Mouse (Mus musculus): ENCODE measurements around the gene Satb2. TPM values are rescaled to one million over a fixed set of nuclear protein-coding genes. Genes with fewer than 3 reads are reported as not detected.

Gene Satb2
- polyA plus RNA-seq, 1 experiment = 1.8 TPM

DNA sequence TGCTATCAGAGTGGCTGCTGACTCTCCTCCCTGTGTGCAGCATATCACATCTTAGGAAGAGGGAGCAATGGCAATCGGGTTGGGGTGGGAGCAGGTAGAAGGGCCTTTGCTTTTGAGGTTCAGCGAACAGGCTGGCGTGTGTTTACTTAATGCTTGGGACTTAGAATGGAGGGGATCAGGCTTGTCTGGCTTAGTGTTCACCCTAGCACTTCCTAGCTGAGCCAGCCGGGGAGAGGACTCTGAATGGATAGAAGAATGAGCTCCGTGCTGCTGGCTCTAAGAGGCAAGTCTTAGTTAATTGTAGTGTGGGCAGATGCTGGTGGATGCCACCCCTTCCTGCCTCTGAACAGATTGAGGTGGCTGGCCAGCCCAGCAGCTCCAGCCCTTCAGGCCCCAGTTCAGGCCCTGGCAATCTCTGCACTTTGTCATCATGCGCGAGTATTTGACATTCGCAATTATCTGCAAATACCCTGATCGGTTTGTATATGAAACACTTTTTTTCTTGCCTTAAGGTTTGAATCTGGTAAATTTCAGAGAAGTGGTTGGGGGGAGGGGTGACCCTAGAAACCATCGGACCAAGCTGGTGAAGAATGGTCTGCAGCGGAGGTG, 3.6 kb upstream of the Satb2 start:
- Histone ChIP-seq H3K27me3 (ENCODE audit: control insufficient read depth, insufficient read depth, insufficient read length) (no peaks in the 10 kb centered on the region), H3K4me2 (ENCODE audit: low read depth) (no peak overlapping the region), H3K4me3 (no peak overlapping the region), H3K36me3 (ENCODE audit: control insufficient read depth, insufficient read depth) (no peaks in the 10 kb centered on the region), H3ac (ENCODE audit: control insufficient read depth, insufficient read length) (no peak overlapping the region), H3K79me2 (ENCODE audit: control insufficient read depth, insufficient read depth) (no peaks in the 10 kb centered on the region)
- TF ChIP-seq USF1 (IDR thresholded peaks at IDR 0.05; ENCODE audit: low read depth) (no peak), MYOG (IDR thresholded peaks at IDR 0.05; ENCODE audit: control insufficient read depth in 1 of 3, insufficient read depth in 1 of 3, insufficient read length in 2 of 3, low read depth in 2 of 3) (no peak), POLR2A (IDR thresholded peaks at IDR 0.05; ENCODE audit: insufficient read length, low read depth) (no peak), E2F4 (IDR thresholded peaks at IDR 0.05; ENCODE audit: insufficient read depth) (no peak), REST (IDR thresholded peaks at IDR 0.05; ENCODE audit: insufficient read depth, insufficient read length) (no peak), POLR2AphosphoS2 (IDR thresholded peaks at IDR 0.05; ENCODE audit: insufficient read length, low read depth) (no peak), TCF12 (IDR thresholded peaks at IDR 0.05; ENCODE audit: insufficient read depth, poor library complexity, severe bottlenecking) (no peak), MAX (IDR thresholded peaks at IDR 0.05; ENCODE audit: low read depth) (no peak), SRF (IDR thresholded peaks at IDR 0.05; ENCODE audit: control insufficient read depth, insufficient read length, low read depth) (no peak), CEBPB (IDR thresholded peaks at IDR 0.05; ENCODE audit: insufficient read depth, poor library complexity, severe bottlenecking) (no peak), MYOD1 (IDR thresholded peaks at IDR 0.05; ENCODE audit: control insufficient read depth in 1 of 3, insufficient read length in 2 of 3, low read depth in 2 of 3) (no peak), TCF3 (IDR thresholded peaks at IDR 0.05; ENCODE audit: insufficient read length, low read depth) (no peak)

DNA sequence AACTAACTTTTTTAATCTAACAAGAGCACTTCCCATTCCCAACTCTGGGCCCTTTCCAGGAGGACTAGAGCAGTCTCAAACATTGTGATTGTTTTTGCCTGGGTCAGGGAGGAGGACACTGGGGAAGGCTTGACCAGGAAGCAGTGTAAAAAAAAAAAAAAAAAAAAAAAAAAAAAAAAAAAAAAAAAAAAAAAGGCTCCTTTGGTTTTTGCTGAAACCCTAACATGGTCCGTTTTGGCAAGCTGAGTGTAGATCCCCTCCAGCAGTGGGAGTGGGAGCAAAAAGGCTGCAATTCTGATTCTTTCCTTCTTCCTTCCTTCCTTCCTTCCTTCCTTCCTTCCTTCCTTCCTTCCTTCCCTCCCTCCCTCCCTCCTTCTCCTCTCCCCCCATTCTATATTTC, 3.1 kb upstream of the Satb2 start:
- no peaks in the 10 kb centered on the region for H3K79me2 ChIP-seq (ENCODE audit: control insufficient read depth, insufficient read depth)
- H3K4me2 ChIP-seq (ENCODE audit: low read depth) = no peak overlapping the region
- TF ChIP-seq USF1 (IDR thresholded peaks at IDR 0.05; ENCODE audit: low read depth) = no peak
- no peak for TF ChIP-seq MYOD1 (IDR thresholded peaks at IDR 0.05; ENCODE audit: control insufficient read depth in 1 of 3, insufficient read length in 2 of 3, low read depth in 2 of 3)
- TF ChIP-seq REST (IDR thresholded peaks at IDR 0.05; ENCODE audit: insufficient read depth, insufficient read length) = no peak
- TF ChIP-seq MYOG (IDR thresholded peaks at IDR 0.05; ENCODE audit: control insufficient read depth in 1 of 3, insufficient read depth in 1 of 3, insufficient read length in 2 of 3, low read depth in 2 of 3) = no peak
- TF ChIP-seq SRF (IDR thresholded peaks at IDR 0.05; ENCODE audit: control insufficient read depth, insufficient read length, low read depth) = no peak
- TF ChIP-seq MAX (IDR thresholded peaks at IDR 0.05; ENCODE audit: low read depth) = no peak
- H3K4me3 ChIP-seq = no peak overlapping the region
- H3K36me3 ChIP-seq (ENCODE audit: control insufficient read depth, insufficient read depth) = no peaks in the 10 kb centered on the region
- no peak overlapping the region for H3ac ChIP-seq (ENCODE audit: control insufficient read depth, insufficient read length)
- no peaks in the 10 kb centered on the region for H3K27me3 ChIP-seq (ENCODE audit: control insufficient read depth, insufficient read depth, insufficient read length)

DNA sequence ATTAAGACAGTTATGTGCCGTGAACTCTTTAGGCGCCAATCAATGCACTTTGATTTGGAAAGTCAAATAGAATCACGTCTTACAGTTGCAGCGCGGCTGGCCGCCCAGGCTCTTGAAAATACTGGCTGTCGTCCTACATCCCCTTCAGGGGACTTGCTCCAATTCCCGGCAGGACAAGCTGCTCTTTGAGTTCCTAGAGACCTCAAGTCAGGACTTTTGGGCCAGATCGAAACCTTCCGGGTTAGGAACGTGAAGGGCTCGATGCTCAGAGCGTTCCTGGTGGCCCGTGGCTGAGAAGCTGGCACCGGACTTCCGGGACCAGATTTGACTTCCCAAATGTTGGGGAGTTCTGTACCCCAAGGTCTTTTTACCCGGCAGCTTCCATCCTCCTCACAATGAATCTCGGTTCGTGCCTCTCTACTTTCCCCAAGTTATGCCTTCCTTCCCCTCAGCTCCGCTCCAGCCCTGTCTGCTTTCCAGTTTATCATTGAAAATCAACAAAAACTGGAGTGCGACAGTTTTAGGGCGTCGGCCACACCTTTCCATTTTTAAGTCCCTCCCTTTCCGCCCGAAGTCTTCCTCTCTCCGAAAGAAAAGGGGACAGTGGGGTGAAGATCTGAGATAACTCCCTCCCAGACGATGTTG, 2.3 kb upstream of the Satb2 start:
- TF ChIP-seq REST (IDR thresholded peaks at IDR 0.05; ENCODE audit: insufficient read depth, insufficient read length) (no peak), POLR2A (IDR thresholded peaks at IDR 0.05; ENCODE audit: insufficient read length, low read depth) (no peak)
- no peak overlapping the region for H3ac ChIP-seq (ENCODE audit: control insufficient read depth, insufficient read length)
- no peak overlapping the region for H3K4me2 ChIP-seq (ENCODE audit: low read depth)
- no peaks in the 10 kb centered on the region for H3K27me3 ChIP-seq (ENCODE audit: control insufficient read depth, insufficient read depth, insufficient read length)
- no peaks in the 10 kb centered on the region for H3K36me3 ChIP-seq (ENCODE audit: control insufficient read depth, insufficient read depth)
- H3K4me3 ChIP-seq = no peak overlapping the region
- no peaks in the 10 kb centered on the region for H3K79me2 ChIP-seq (ENCODE audit: control insufficient read depth, insufficient read depth)

DNA sequence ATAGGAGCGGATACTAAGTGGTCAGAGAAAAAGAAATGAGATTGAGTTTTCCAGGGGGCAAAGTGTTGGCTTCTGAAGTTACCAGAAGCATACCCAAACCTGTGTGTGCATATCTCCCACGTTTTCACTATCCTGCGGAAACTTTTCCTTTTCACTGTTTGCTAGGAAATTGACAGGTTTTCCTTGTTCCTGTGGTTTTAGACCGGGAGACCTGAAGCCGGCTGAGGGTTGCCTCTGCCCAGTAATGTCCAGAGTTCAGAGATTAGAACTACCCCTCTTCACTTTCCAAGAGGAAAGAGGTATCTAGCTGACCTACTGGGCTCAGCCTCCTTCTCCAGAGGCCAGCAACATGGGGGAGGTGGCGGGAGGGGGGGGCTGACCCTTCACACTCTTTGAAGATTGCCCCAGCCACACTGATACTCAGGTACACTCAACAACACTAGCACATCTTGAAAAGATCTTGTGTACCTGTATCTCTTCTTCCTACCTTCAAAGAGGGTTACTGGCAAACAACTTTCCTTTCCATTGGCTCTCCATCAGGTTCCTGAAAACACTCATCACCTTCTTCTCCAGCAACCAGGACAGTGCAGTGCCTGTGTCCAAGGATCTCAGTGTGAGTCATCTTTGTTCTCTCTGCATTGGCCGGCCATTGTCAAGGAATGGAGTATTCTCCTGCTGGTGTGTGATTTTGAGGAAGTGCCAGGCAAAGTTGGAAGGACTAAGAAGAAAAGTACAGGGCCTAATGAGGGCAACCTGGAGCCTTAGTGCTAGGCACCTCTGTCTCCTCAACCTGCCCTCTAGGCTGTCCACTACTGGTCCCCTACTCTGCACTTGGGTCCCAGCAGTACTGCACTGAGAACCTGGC, 1.3 kb upstream of the Satb2 start:
- no peaks in the 10 kb centered on the region for H3K27me3 ChIP-seq (ENCODE audit: control insufficient read depth, insufficient read depth, insufficient read length)
- TF ChIP-seq MYOD1 (IDR thresholded peaks at IDR 0.05; ENCODE audit: control insufficient read depth in 1 of 3, insufficient read length in 2 of 3, low read depth in 2 of 3) = no peak
- TF ChIP-seq POLR2AphosphoS2 (IDR thresholded peaks at IDR 0.05; ENCODE audit: insufficient read length, low read depth) = no peak
- TF ChIP-seq E2F4 (IDR thresholded peaks at IDR 0.05; ENCODE audit: insufficient read depth) = no peak
- TF ChIP-seq USF1 (IDR thresholded peaks at IDR 0.05; ENCODE audit: low read depth) = no peak
- no peak for TF ChIP-seq REST (IDR thresholded peaks at IDR 0.05; ENCODE audit: insufficient read depth, insufficient read length)
- TF ChIP-seq TCF3 (IDR thresholded peaks at IDR 0.05; ENCODE audit: insufficient read length, low read depth) = no peak
- no peak overlapping the region for H3ac ChIP-seq (ENCODE audit: control insufficient read depth, insufficient read length)
- H3K4me3 ChIP-seq = no peak overlapping the region
- no peaks in the 10 kb centered on the region for H3K79me2 ChIP-seq (ENCODE audit: control insufficient read depth, insufficient read depth)
- H3K4me2 ChIP-seq (ENCODE audit: low read depth) = peak overlapping the region; percentile 38
- no peaks in the 10 kb centered on the region for H3K36me3 ChIP-seq (ENCODE audit: control insufficient read depth, insufficient read depth)
